Comparison of ENCODE assay signal across 28 mouse cellular contexts in genomic region chr2:152194586-152194985, GRCm38 (mm10). TPM values are rescaled to one million over a fixed set of nuclear protein-coding genes. Genes with fewer than 3 reads are reported as not detected.
A peak's percentile ranks its signal among the peaks of the same experiment; 100 is the strongest.
DNase-seq lines count a peak whose midpoint lies in the region; ATAC-seq lines count a peak whose summit lies in the region.
"Had no signal": no experiment of that assay in that cellular context is flagged by ENCODE, and none has a peak within 500 bp of the region (broad histone marks: within the 10 kb centered on the region; RNA-seq: fewer than 3 reads in every experiment).

No protein-coding gene starts in this region.

- H3K4me3 ChIP-seq in liver, embryonic 15.5 days (replicated peaks) = no peak overlapping the region
- H3K4me3 ChIP-seq in liver, embryonic 11.5 days (ENCODE audit: low read depth, low read length) = no peak overlapping the region
- no peak overlapping the region for H3K4me3 ChIP-seq in midbrain, embryonic 13.5 days (replicated peaks)
- H3K4me3 ChIP-seq: embryonic facial prominence, embryonic 12.5 days; embryonic facial prominence, embryonic 15.5 days; gastrocnemius, adult 2 months; heart, embryonic 10.5 days; heart, embryonic 13.5 days had no signal

- H3K9me3 ChIP-seq in liver, embryonic 15.5 days (replicated peaks) = no peaks in the 10 kb centered on the region
- no peaks in the 10 kb centered on the region for H3K9me3 ChIP-seq in liver, embryonic 11.5 days (ENCODE audit: control insufficient read depth, low read length)
- H3K9me3 ChIP-seq in midbrain, embryonic 13.5 days = no peaks in the 10 kb centered on the region
- H3K9me3 ChIP-seq: embryonic facial prominence, embryonic 12.5 days; embryonic facial prominence, embryonic 15.5 days; heart, embryonic 10.5 days; heart, embryonic 13.5 days had no signal

- no peaks in the 10 kb centered on the region for H3K27me3 ChIP-seq in liver, embryonic 15.5 days
- H3K27me3 ChIP-seq in liver, embryonic 11.5 days (replicated peaks; ENCODE audit: control insufficient read depth, insufficient read depth, low read length) = no peaks in the 10 kb centered on the region
- H3K27me3 ChIP-seq in midbrain, embryonic 13.5 days = no peaks in the 10 kb centered on the region
- H3K27me3 ChIP-seq: embryonic facial prominence, embryonic 12.5 days; embryonic facial prominence, embryonic 15.5 days had no signal

- ATAC-seq in liver, embryonic 15.5 days (ENCODE audit: insufficient read depth) = peak; percentile 40; the same call in 1 of the 2 replicates
- no peak for ATAC-seq in liver, embryonic 11.5 days (replicated peaks; ENCODE audit: low FRiP score)
- peak; percentile 47 for ATAC-seq in megakaryocyte progenitor cell, adult 5-6 weeks (replicated peaks; ENCODE audit: poor library complexity)
- ATAC-seq in midbrain, embryonic 13.5 days = no peak
- no peak for ATAC-seq in megakaryocyte, adult 5-6 weeks (ENCODE audit: poor library complexity, severe bottlenecking)
- ATAC-seq: activated CD4-positive, CD25-positive, alpha-beta regulatory T cell, adult 4 months; CD4-positive, CD25-positive, alpha-beta regulatory T cell, adult 4 months; forebrain, embryonic 14.5 days; forebrain, postnatal 0 days; hindbrain, postnatal 0 days had no signal

- no peak for DNase-seq in liver, embryonic 11.5 days (ENCODE audit: low spot score)
- DNase-seq in c-Kit-positive CD71-positive TER-119-negative erythroid progenitor cells, embryonic 14.5 days (ENCODE audit: low read depth) = peak; percentile 16
- DNase-seq: adrenal gland, adult 8-10 months; adrenal gland, postnatal 25 days; cerebellum, adult 11 months; cerebellum, adult 2 months; cerebellum, adult 9-11 months; cerebellum, postnatal 25 days; forebrain, postnatal 0 days; gastrocnemius, adult 2 months; gastrocnemius, postnatal 14 days; heart, adult 18-20 months; heart, postnatal 14 days; heart, postnatal 4 days had no signal

- H3K27ac ChIP-seq in liver, embryonic 15.5 days (replicated peaks) = no peak overlapping the region
- H3K27ac ChIP-seq in liver, embryonic 11.5 days (ENCODE audit: low read depth, low read length) = no peak overlapping the region
- H3K27ac ChIP-seq in midbrain, embryonic 13.5 days = no peak overlapping the region
- H3K27ac ChIP-seq: embryonic facial prominence, embryonic 12.5 days; embryonic facial prominence, embryonic 15.5 days; gastrocnemius, adult 2 months; heart, embryonic 10.5 days; heart, embryonic 13.5 days; hindbrain, embryonic 14.5 days; hindbrain, postnatal 0 days had no signal

- H3K36me3 ChIP-seq in liver, embryonic 15.5 days (replicated peaks) = no peaks in the 10 kb centered on the region
- H3K36me3 ChIP-seq in liver, embryonic 11.5 days (ENCODE audit: control insufficient read depth, insufficient read depth, low read length) = no peaks in the 10 kb centered on the region
- H3K36me3 ChIP-seq in midbrain, embryonic 13.5 days = no peaks in the 10 kb centered on the region
- H3K36me3 ChIP-seq: embryonic facial prominence, embryonic 12.5 days; embryonic facial prominence, embryonic 15.5 days; heart, embryonic 10.5 days; heart, embryonic 13.5 days had no signal

- 48% methylated on average over 2 of the region's 2 CpGs for WGBS in liver, embryonic 15.5 days (ENCODE audit: insufficient replicate concordance)
- WGBS in liver, embryonic 11.5 days = 88% methylated on average over 2 of the region's 2 CpGs
- 98% methylated on average over 2 of the region's 2 CpGs for WGBS in midbrain, embryonic 13.5 days

- H3K4me2 ChIP-seq in liver, embryonic 15.5 days = no peak overlapping the region
- no peak overlapping the region for H3K4me2 ChIP-seq in liver, embryonic 11.5 days
- no peak overlapping the region for H3K4me2 ChIP-seq in midbrain, embryonic 13.5 days (replicated peaks)
- H3K4me2 ChIP-seq: embryonic facial prominence, embryonic 12.5 days; embryonic facial prominence, embryonic 15.5 days; heart, embryonic 13.5 days; hindbrain, embryonic 14.5 days had no signal

- H3K9ac ChIP-seq in liver, embryonic 15.5 days = no peak overlapping the region
- H3K9ac ChIP-seq in liver, embryonic 11.5 days (ENCODE audit: low read depth, low read length) = no peak overlapping the region
- no peak overlapping the region for H3K9ac ChIP-seq in midbrain, embryonic 13.5 days (replicated peaks)
- H3K9ac ChIP-seq: embryonic facial prominence, embryonic 12.5 days; embryonic facial prominence, embryonic 15.5 days; forebrain, postnatal 0 days; heart, embryonic 13.5 days; hindbrain, embryonic 14.5 days had no signal

- H3K4me1 ChIP-seq in liver, embryonic 15.5 days (replicated peaks) = peaks cover 25% of the 10 kb centered on the region
- no peaks in the 10 kb centered on the region for H3K4me1 ChIP-seq in liver, embryonic 11.5 days (replicated peaks; ENCODE audit: control insufficient read depth, insufficient read depth, low read length)
- no peaks in the 10 kb centered on the region for H3K4me1 ChIP-seq in midbrain, embryonic 13.5 days (replicated peaks)
- H3K4me1 ChIP-seq: embryonic facial prominence, embryonic 12.5 days; embryonic facial prominence, embryonic 15.5 days had no signal

RNA-seq across cellular contexts. Expression of gene Csnk2a1, which starts 32.1 kb away (rescaled TPM):
- polyA plus RNA-seq in liver, embryonic 15.5 days (2015; fragmentation: Nextera tagmentation; extraction: Ambion mirVana) = 29.7 and 34.8 TPM in 2 replicates
- polyA plus RNA-seq in liver, embryonic 11.5 days (2014; fragmentation: Nextera tagmentation; extraction: Ambion mirVana) = 45.1 and 65.2 TPM in 2 replicates
- total RNA-seq in megakaryocyte progenitor cell, adult 5-6 weeks (2015) = 55.9 and 68.2 TPM in 2 replicates
- total RNA-seq in megakaryocyte progenitor cell, adult 5-6 weeks (2017) = 111 and 125 TPM in 2 replicates
- 125 and 142 TPM in 2 replicates for polyA plus RNA-seq in midbrain, embryonic 13.5 days (2015; fragmentation: Nextera tagmentation; extraction: Ambion mirVana)
- total RNA-seq in megakaryocyte, adult 5-6 weeks (2015) = 53.9 and 60.9 TPM in 2 replicates
- total RNA-seq in megakaryocyte, adult 5-6 weeks (2017) = 95.3 and 105 TPM in 2 replicates

RNA-seq across cellular contexts. Expression of gene Tcf15, which starts 51.2 kb away (rescaled TPM):
- 0.50 and 0.51 TPM in 2 replicates for polyA plus RNA-seq in liver, embryonic 15.5 days (2015; fragmentation: Nextera tagmentation; extraction: Ambion mirVana)
- polyA plus RNA-seq in liver, embryonic 11.5 days (2014; fragmentation: Nextera tagmentation; extraction: Ambion mirVana) = 2.6 and 2.8 TPM in 2 replicates
- total RNA-seq in megakaryocyte progenitor cell, adult 5-6 weeks (2015) = not detected in 2 replicates
- 0.12 TPM in 1 of 2 replicates, not detected in the other for total RNA-seq in megakaryocyte progenitor cell, adult 5-6 weeks (2017)
- polyA plus RNA-seq in midbrain, embryonic 13.5 days (2015; fragmentation: Nextera tagmentation; extraction: Ambion mirVana) = 1.0 and 1.8 TPM in 2 replicates
- not detected in 2 replicates for total RNA-seq in megakaryocyte, adult 5-6 weeks (2015)
- not detected in 2 replicates for total RNA-seq in megakaryocyte, adult 5-6 weeks (2017)
- polyA plus RNA-seq: activated CD4-positive, CD25-positive, alpha-beta regulatory T cell, adult 4 months; C2C12; CD4-positive, CD25-positive, alpha-beta regulatory T cell, adult 4 months had no signal

Comparison
In these comparisons a context has a peak if more than half of its experiments do, and no peak if none do; other contexts are left out.
1. ATAC-seq: peak in liver, embryonic 15.5 days (single experiment) and megakaryocyte progenitor cell, adult 5-6 weeks (single experiment); none in liver, embryonic 11.5 days (single experiment), midbrain, embryonic 13.5 days (single experiment) and megakaryocyte, adult 5-6 weeks (single experiment).